Mouse (Mus musculus) ES-Bruce4 (cell line): ENCODE results near the gene Slc35b4. TPM values are rescaled to one million over a fixed set of nuclear protein-coding genes. Genes with fewer than 3 reads are reported as not detected.

Experiments
- H3K27ac ChIP-seq: 2 replicates; pipeline ENCODE4 v1.5.1; 2012; ENCODE audit warnings: low read length, inconsistent platforms; ENCODE audit not compliant: insufficient read depth
- H3K27me3 ChIP-seq: 2 replicates; pipeline ENCODE4 v1.6.1; 2012; ENCODE audit warnings: mild to moderate bottlenecking, low read length, inconsistent platforms; ENCODE audit not compliant: control insufficient read depth, poor library complexity, insufficient read depth, severe bottlenecking
- H3K36me3 ChIP-seq: 2 replicates; pipeline ENCODE4 v1.6.1; 2012; ENCODE audit warnings: inconsistent platforms, mild to moderate bottlenecking, low read length, moderate library complexity; ENCODE audit not compliant: control insufficient read depth, poor library complexity, insufficient read depth, severe bottlenecking
- H3K4me1 ChIP-seq: one replicate; pipeline ENCODE4 v1.8.1; 2011; ENCODE audit warnings: low read length; ENCODE audit not compliant: control insufficient read depth, insufficient read depth
- H3K4me3 ChIP-seq: 2 replicates; pipeline ENCODE4 v1.5.1; 2011; ENCODE audit warnings: low read depth, mild to moderate bottlenecking, low read length
- H3K9ac ChIP-seq: 2 replicates; pipeline ENCODE4 v1.6.1; 2012; ENCODE audit warnings: low read depth, mild to moderate bottlenecking, inconsistent platforms; ENCODE audit not compliant: poor library complexity, severe bottlenecking
- H3K9me3 ChIP-seq: replicated peaks from 2 replicates; pipeline ENCODE4 v1.6.1; 2012; ENCODE audit warnings: mild to moderate bottlenecking, low read length, inconsistent platforms; ENCODE audit not compliant: control insufficient read depth, poor library complexity, insufficient read depth, severe bottlenecking
- CTCF ChIP-seq: IDR thresholded peaks from one replicate; pipeline ENCODE4 v1.8.1; 2011; ENCODE audit warnings: low read depth, low read length
- EP300 ChIP-seq: IDR thresholded peaks from 2 replicates; pipeline ENCODE4 v1.6.1; 2011; ENCODE audit warnings: low read depth, low read length; ENCODE audit not compliant: insufficient read depth
- POLR2A ChIP-seq: IDR thresholded peaks from one replicate; pipeline ENCODE4 v1.8.1; 2011; ENCODE audit warnings: low read length; ENCODE audit not compliant: insufficient read depth
- polyA plus RNA-seq: library from polyadenylated mRNA; stranded (reverse); fragments of >200 nt; gene quantifications from 2 replicates; pipeline ENCODE4 v1.2.4, GENCODE M21; 2011; ENCODE audit warnings: low read depth; ENCODE audit not compliant: missing spikeins, insufficient read depth, insufficient read length

Slc35b4 gene
- polyA plus RNA-seq, 1 experiment: 18.7 TPM

DNA sequence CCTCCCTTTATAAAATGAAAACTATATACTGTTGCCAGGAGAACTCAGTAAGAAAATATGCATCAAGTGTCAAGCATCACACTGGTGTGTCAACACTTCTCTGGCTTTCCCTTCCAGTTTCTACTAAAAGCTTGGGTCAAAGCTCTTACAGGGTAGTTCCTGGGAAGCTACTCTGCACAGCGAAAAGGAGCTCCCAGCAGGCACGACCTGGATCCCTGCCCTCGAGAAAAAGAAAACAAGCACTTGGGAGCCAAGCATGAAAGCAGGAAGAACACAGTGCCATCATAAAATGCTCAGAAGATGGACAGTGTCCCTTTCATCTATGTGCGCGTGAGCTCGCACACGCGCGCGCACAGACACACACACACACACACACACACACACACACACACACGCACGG lies 3.7 kb downstream of the Slc35b4 start:
- Histone ChIP-seq H3K4me1 (no peaks in the 10 kb centered on the region), H3K27ac (no peak overlapping the region), H3K36me3 (0 out of 2 replicates have a peak, but pooled peaks cover 3% of the 10 kb centered on the region), H3K9ac (no peak overlapping the region), H3K4me3 (no peak overlapping the region), H3K9me3 (no peaks in the 10 kb centered on the region), H3K27me3 (no peaks in the 10 kb centered on the region)
- TF ChIP-seq CTCF (no peak), EP300 (no peak), POLR2A (no peak)

DNA sequence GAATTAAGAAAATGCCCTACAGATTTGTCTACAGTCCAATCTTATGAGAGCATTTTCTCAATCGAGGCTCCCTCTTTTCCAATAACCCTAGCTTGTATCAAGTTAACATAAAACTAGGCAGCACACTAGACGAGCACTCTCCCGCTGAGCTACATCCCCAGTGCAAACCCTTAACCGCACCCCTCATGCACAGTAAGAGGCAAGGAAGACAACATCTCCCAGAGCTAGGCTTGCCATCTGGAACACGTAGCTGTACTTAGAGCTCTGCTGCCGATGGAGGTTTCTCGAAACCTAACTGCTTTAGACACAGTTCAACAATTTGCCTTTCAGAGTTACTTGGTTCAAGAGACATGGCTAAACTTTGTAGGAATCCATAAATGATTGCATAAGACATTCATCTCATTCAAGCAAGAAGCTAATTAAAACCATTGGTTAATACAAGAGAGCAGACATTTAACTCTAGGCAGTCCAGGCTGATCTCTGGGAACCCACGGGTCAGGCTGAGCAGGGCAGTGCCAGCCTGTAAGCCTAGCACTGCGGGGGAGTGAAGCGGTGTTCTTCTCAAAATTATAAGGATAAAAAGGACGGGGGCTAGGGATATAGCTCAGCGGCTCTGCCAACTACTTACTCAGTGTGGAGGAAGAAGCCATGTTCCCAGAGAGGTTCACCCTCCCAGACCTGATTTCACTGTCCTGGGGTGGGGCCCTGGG lies 5.0 kb downstream of the Slc35b4 start:
- Histone ChIP-seq H3K27ac (no peak overlapping the region), H3K9ac (no peak overlapping the region), H3K4me3 (no peak overlapping the region), H3K27me3 (no peaks in the 10 kb centered on the region), H3K9me3 (no peaks in the 10 kb centered on the region), H3K36me3 (0 out of 2 replicates have a peak, but pooled peaks cover 3% of the 10 kb centered on the region), H3K4me1 (no peaks in the 10 kb centered on the region)
- TF ChIP-seq POLR2A (no peak), CTCF (no peak), EP300 (no peak)

DNA sequence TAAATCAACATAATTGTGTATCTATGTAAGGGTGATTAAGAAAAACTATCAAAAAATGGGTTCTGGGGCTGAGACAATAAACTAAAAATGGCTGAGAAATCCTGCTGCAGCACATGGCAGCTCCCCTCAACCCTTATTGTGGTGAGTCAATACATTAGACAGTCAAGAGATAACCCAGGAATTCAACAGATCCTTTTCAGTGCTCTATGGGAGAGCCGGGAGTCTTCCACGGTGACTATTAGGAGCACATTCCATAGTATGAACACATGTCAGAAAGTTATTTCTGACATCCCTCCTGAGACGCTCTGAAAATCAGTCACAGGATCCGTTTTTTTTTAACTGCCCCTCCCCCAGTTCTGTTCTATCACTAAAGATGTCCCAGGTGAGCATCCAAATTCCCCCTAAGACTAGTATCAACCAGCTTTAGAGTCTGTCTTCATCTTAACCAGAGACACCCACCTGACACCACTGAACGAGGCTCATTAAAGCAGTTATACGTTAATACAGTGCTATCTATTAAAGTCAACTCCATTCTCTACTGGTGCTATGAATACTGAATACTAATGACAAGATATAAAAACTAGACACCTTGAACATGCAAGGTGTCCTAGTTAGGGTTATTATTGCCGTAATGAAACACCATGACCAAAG lies 5.9 kb downstream of the Slc35b4 start:
- no peaks in the 10 kb centered on the region for H3K27me3 ChIP-seq
- no peaks in the 10 kb centered on the region for H3K4me1 ChIP-seq
- H3K36me3 ChIP-seq: peaks cover 4% of the 10 kb centered on the region; the same call in 1 of the 2 replicates
- no peak overlapping the region for H3K27ac ChIP-seq
- H3K9me3 ChIP-seq: no peaks in the 10 kb centered on the region
- H3K9ac ChIP-seq: no peak overlapping the region
- no peak overlapping the region for H3K4me3 ChIP-seq
- no peak for TF ChIP-seq EP300
- TF ChIP-seq CTCF: no peak
- TF ChIP-seq POLR2A: no peak

DNA sequence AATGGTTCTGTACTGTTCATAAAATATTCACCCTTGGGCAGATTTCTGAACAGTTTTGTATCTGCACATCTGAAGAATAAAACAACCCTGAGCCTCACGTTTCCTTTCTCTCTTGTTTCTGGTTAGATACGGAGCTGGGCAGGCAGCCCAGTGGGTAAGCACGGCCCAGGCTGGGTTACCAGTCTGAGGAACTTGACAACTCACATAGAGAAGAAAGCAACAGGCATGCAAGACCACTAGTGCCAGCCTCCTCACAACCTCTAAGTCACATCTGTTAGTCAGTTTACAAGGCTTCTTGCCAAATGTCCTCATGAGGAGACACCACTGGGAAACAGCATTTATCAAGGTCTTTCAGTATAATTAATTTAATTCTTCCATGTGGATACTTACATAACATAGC lies 8.1 kb downstream of the Slc35b4 start:
- H3K27ac ChIP-seq: no peak overlapping the region
- no peaks in the 10 kb centered on the region for H3K27me3 ChIP-seq
- H3K9me3 ChIP-seq: no peaks in the 10 kb centered on the region
- H3K36me3 ChIP-seq: peaks cover 9% of the 10 kb centered on the region
- H3K4me1 ChIP-seq: no peaks in the 10 kb centered on the region
- H3K9ac ChIP-seq: no peak overlapping the region
- H3K4me3 ChIP-seq: no peak overlapping the region
- TF ChIP-seq EP300 (no peak), POLR2A (no peak), CTCF (no peak)

DNA sequence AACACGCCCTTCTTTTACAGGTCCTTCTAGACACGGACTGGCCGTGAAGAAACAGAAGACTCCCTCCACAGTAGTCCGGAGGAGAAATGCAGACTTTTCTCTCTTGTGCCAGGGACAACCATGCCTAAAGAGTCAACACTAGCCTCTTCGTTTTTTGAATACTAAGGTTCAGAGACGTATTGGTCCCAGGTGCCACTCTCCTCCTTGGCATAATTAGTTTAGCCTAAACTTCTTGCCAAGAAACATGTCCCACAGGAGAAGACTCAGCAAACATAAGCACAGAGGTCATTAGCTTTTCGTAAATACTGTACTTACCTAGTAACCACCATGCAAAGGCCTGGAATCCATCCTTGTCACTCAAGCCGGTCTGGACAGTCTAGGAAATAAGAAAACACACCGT lies 13.9 kb downstream of the Slc35b4 start:
- TF ChIP-seq EP300: no peak
- no peak for TF ChIP-seq CTCF
- TF ChIP-seq POLR2A: no peak
- H3K36me3 ChIP-seq: peaks cover 18% of the 10 kb centered on the region

DNA sequence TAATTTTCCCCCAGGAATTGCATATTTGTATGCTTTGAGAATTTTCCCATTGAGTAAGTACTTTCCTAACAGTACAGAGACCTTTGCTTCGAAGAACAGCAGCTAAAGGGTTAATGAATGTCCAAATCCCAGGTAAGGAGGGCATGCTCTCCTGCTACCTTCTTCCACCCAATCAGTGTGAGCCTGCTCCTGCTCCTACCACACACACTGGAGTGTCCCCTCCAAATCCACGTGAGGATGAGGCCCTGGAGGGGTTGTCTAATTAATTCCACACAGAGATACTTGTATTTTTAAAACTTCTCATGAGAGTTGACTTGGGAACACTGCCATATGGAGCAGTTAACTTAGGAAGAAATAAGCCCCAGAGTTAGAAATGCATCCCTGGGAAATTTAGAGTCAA lies 14.3 kb downstream of the Slc35b4 start:
- no peak overlapping the region for H3K27ac ChIP-seq
- no peaks in the 10 kb centered on the region for H3K27me3 ChIP-seq
- H3K9ac ChIP-seq: no peak overlapping the region
- no peaks in the 10 kb centered on the region for H3K9me3 ChIP-seq
- H3K4me3 ChIP-seq: no peak overlapping the region
- TF ChIP-seq POLR2A (no peak), EP300 (no peak)
- H3K4me1 ChIP-seq: no peaks in the 10 kb centered on the region
- peaks cover 18% of the 10 kb centered on the region for H3K36me3 ChIP-seq

More for the DNA sequence above, 13.9 kb downstream of the Slc35b4 start:
- H3K4me1 ChIP-seq: no peaks in the 10 kb centered on the region
- H3K27ac ChIP-seq: no peak overlapping the region
- no peak overlapping the region for H3K9ac ChIP-seq
- H3K4me3 ChIP-seq: no peak overlapping the region
- H3K27me3 ChIP-seq: no peaks in the 10 kb centered on the region
- H3K9me3 ChIP-seq: no peaks in the 10 kb centered on the region
